Mouse (Mus musculus): ENCODE data around the gene Hist4h4. TPM values are rescaled to one million over a fixed set of nuclear protein-coding genes. Genes with fewer than 3 reads are reported as not detected.
A peak's percentile ranks its signal among the peaks of the same experiment; 100 is the strongest.
"Not testable (repeated sequence)": the region's sequence is repeated elsewhere in the genome, so short reads cannot be mapped to it uniquely, and the experiment has no call there.

Hist4h4 gene
- total and polyA plus RNA-seq, 2 experiments from 2014 or later: 0.42 to 19.4 TPM

GRCm38 (mm10) chr6:136801274-136801673 lies 2.9 kb downstream of the Hist4h4 start:
- 91% methylated on average over 6 of the region's 6 CpGs for WGBS
- no peak overlapping the region for H3K4me2 ChIP-seq (ENCODE audit: low read depth)
- no peaks in the 10 kb centered on the region for H3K9me3 ChIP-seq (ENCODE audit: low read length)
- no peak overlapping the region for H3K4me3 ChIP-seq (ENCODE audit: low read depth, low read length)
- H3K4me1 ChIP-seq (ENCODE audit: insufficient read depth): peaks cover 5% of the 10 kb centered on the region
- TF ChIP-seq CTCF (IDR thresholded peaks at IDR 0.05; ENCODE audit: low read depth): no peak
- DNase-seq (no peak), ATAC-seq (no peak)
- no peak overlapping the region for H3K9ac ChIP-seq
- no peaks in the 10 kb centered on the region for H3K27me3 ChIP-seq (ENCODE audit: insufficient read depth, low read length)
- no peaks in the 10 kb centered on the region for H3K36me3 ChIP-seq (ENCODE audit: insufficient read depth)
- H3K27ac ChIP-seq (ENCODE audit: low read depth, low read length): no peak overlapping the region

- Histone ChIP-seq H3K9ac (no peak overlapping the region), H3K4me3 (ENCODE audit: low read depth, low read length) (no peak overlapping the region), H3K4me2 (ENCODE audit: low read depth) (no peak overlapping the region), H3K9me3 (ENCODE audit: low read length) (no peaks in the 10 kb centered on the region), H3K4me1 (ENCODE audit: insufficient read depth) (peaks cover 5% of the 10 kb centered on the region), H3K27me3 (ENCODE audit: insufficient read depth, low read length) (no peaks in the 10 kb centered on the region), H3K36me3 (ENCODE audit: insufficient read depth) (no peaks in the 10 kb centered on the region), H3K27ac (ENCODE audit: low read depth, low read length) (no peak overlapping the region)
- 89% methylated on average over 8 of the region's 8 CpGs for WGBS
- no peak for TF ChIP-seq CTCF (IDR thresholded peaks at IDR 0.05; ENCODE audit: low read depth)
- ATAC-seq (no peak), DNase-seq (no peak)
These were observed 3.5 kb downstream of the Hist4h4 start for GRCm38 (mm10) chr6:136800710-136801109.

- H3K27me3 ChIP-seq (ENCODE audit: insufficient read depth, low read length); ATAC-seq; H3K4me1 ChIP-seq (ENCODE audit: insufficient read depth); DNase-seq; H3K9me3 ChIP-seq (ENCODE audit: low read length); H3K36me3 ChIP-seq (ENCODE audit: insufficient read depth); H3K9ac ChIP-seq; H3K4me3 ChIP-seq (ENCODE audit: low read depth, low read length); H3K27ac ChIP-seq (ENCODE audit: low read depth, low read length); H3K4me2 ChIP-seq (ENCODE audit: low read depth): not testable (repeated sequence)
- 90% methylated on average over 3 of the region's 3 CpGs for WGBS
These were observed 6.1 kb downstream of the Hist4h4 start for GRCm38 (mm10) chr6:136797874-136798693.

GRCm38 (mm10) chr6:136795850-136796249 lies 8.4 kb downstream of the Hist4h4 start:
- no peak overlapping the region for H3K9ac ChIP-seq
- 50% methylated on average over 6 of the region's 6 CpGs for WGBS
- H3K27me3 ChIP-seq (ENCODE audit: insufficient read depth, low read length): peaks cover 6% of the 10 kb centered on the region; the same call in 1 of the 2 replicates
- H3K4me1 ChIP-seq (ENCODE audit: insufficient read depth): 0 out of 2 replicates have a peak, but pooled peaks cover 4% of the 10 kb centered on the region
- DNase-seq (no peak), ATAC-seq (no peak)
- no peaks in the 10 kb centered on the region for H3K36me3 ChIP-seq (ENCODE audit: insufficient read depth)
- no peak overlapping the region for H3K4me2 ChIP-seq (ENCODE audit: low read depth)
- no peaks in the 10 kb centered on the region for H3K9me3 ChIP-seq (ENCODE audit: low read length)
- no peak overlapping the region for H3K27ac ChIP-seq (ENCODE audit: low read depth, low read length)
- TF ChIP-seq CTCF (IDR thresholded peaks at IDR 0.05; ENCODE audit: low read depth): no peak
- H3K4me3 ChIP-seq (ENCODE audit: low read depth, low read length): no peak overlapping the region

- Histone ChIP-seq H3K9ac (no peak overlapping the region), H3K4me1 (ENCODE audit: insufficient read depth) (0 out of 2 replicates have a peak, but pooled peaks cover 4% of the 10 kb centered on the region)
These were observed 9.1 kb downstream of the Hist4h4 start for GRCm38 (mm10) chr6:136795110-136795509.

GRCm38 (mm10) chr6:136793831-136794525 lies 10.2 kb downstream of the Hist4h4 start:
- Histone ChIP-seq H3K4me1 (ENCODE audit: insufficient read depth) (0 out of 2 replicates have a peak, but pooled peaks cover 4% of the 10 kb centered on the region), H3K4me2 (ENCODE audit: low read depth) (peak overlapping the region; percentile 57), H3K36me3 (ENCODE audit: insufficient read depth) (no peaks in the 10 kb centered on the region), H3K4me3 (ENCODE audit: low read depth, low read length) (peak overlapping the region; percentile 30), H3K27me3 (ENCODE audit: insufficient read depth, low read length) (peaks cover 6% of the 10 kb centered on the region; the same call in 1 of the 2 replicates), H3K9me3 (ENCODE audit: low read length) (no peaks in the 10 kb centered on the region), H3K27ac (ENCODE audit: low read depth, low read length) (no peak overlapping the region), H3K9ac (0 out of 2 replicates have a peak overlapping the region, but pooled peaks have one; percentile 14)
- peak; percentile 12; the same call in 1 of the 2 replicates for ATAC-seq
- WGBS: 2% methylated on average over 24 of the region's 24 CpGs
- no peak for DNase-seq
- no peak for TF ChIP-seq CTCF (IDR thresholded peaks at IDR 0.05; ENCODE audit: low read depth)

More at GRCm38 (mm10) chr6:136795110-136795509, 9.1 kb downstream of the Hist4h4 start:
- TF ChIP-seq CTCF (IDR thresholded peaks at IDR 0.05; ENCODE audit: low read depth): no peak
- Histone ChIP-seq H3K9me3 (ENCODE audit: low read length) (no peaks in the 10 kb centered on the region), H3K27me3 (ENCODE audit: insufficient read depth, low read length) (peaks cover 6% of the 10 kb centered on the region; the same call in 1 of the 2 replicates), H3K27ac (ENCODE audit: low read depth, low read length) (no peak overlapping the region), H3K4me3 (ENCODE audit: low read depth, low read length) (no peak overlapping the region), H3K4me2 (ENCODE audit: low read depth) (no peak overlapping the region), H3K36me3 (ENCODE audit: insufficient read depth) (no peaks in the 10 kb centered on the region)
- ATAC-seq: no peak
- DNase-seq: no peak
- 69% methylated on average over 1 of the region's 1 CpGs for WGBS

All from forebrain, postnatal 0 days (tissue).